Mouse (Mus musculus) G1E (cell line): ENCODE measurements at regions not wholly inside any gene's neighbourhood (a gene's known extent, or its start where the extent isn't known, plus 50 kb on each side); places are given as distances from the start of the nearest gene placed in this dataset.

Experiments used
- CTCF ChIP-seq: IDR thresholded peaks from 2 replicates; pipeline ENCODE4 v1.5.1; 2012; ENCODE audit warnings: low read depth, low read length, inconsistent platforms, mixed read lengths
- GATA1 ChIP-seq: IDR thresholded peaks from 2 replicates; pipeline ENCODE4 v1.6.1; 2012; ENCODE audit warnings: borderline replicate concordance, low read length, inconsistent platforms, mixed read lengths
- GATA2 ChIP-seq: IDR thresholded peaks from 2 replicates; pipeline ENCODE4 v1.6.1; 2012; ENCODE audit warnings: low read depth, low read length, inconsistent platforms, borderline replicate concordance
- POLR2AphosphoS5 ChIP-seq: IDR thresholded peaks from 2 replicates; pipeline ENCODE4 v1.6.1; 2012; ENCODE audit warnings: low read depth, low read length, inconsistent platforms; ENCODE audit not compliant: insufficient replicate concordance
- TAL1 ChIP-seq: conservative IDR thresholded peaks from 2 replicates; pipeline ENCODE4 v1.6.1; 2012; ENCODE audit warnings: low read depth, low read length, inconsistent platforms, mixed read lengths

GRCm38 (mm10) chr15:88060935-88061334 lies 516.8 kb downstream of the Fam19a5 start:
- TF ChIP-seq CTCF (no peak), GATA1 (no peak), GATA2 (no peak), POLR2AphosphoS5 (no peak), TAL1 (no peak)
